Mouse (Mus musculus): Measurements from ENCODE around the gene Gatm. TPM values are rescaled to one million over a fixed set of nuclear protein-coding genes. Genes with fewer than 3 reads are reported as not detected.

Gene Gatm
- polyA plus RNA-seq, 1 experiment from 2014 or later, result 30.6 TPM

DNA sequence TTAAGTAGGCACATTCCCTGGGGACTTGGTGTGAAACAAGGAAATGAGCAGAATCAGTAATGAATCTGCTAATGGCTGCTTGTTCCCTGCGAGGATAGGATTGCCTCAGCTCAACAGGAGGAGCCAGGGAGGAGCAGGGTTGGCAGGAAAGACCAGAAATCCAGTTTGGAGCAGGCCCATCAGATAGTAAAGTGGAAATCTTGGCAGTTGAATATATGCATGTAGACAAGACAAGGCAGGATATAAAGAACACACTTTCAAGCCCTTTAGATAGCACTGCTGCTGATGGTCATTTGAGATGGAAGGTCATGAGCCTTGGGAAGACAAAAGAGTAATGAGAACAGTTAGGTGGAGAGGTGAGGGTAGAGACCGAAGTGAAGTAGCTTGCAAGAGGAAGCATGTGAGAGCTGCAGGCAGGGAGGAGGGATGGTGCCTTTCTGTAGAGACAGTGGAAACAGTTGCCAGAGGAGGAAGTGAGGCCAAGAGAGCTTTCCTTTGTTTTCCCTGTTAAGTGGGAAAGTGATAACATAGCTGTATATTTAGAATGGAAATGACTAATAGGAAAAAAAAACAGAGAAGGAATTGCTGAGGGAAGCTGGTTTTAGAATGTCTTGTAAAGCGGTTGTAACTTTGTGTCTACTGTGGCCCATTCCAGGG lies 29.6 kb downstream of the Gatm start:
- Histone ChIP-seq H3K27ac (ENCODE audit: low read depth) (peak overlapping the region; percentile 36), H3K9ac (replicated peaks) (no peak overlapping the region), H3K27me3 (ENCODE audit: insufficient read depth, low read length) (no peaks in the 10 kb centered on the region), H3K4me2 (ENCODE audit: low read depth, low read length) (no peak overlapping the region), H3K9me3 (ENCODE audit: low read length) (no peaks in the 10 kb centered on the region), H3K4me1 (ENCODE audit: insufficient read depth) (no peaks in the 10 kb centered on the region), H3K36me3 (replicated peaks; ENCODE audit: insufficient read depth, low read length) (no peaks in the 10 kb centered on the region), H3K4me3 (ENCODE audit: low read depth, low read length) (no peak overlapping the region)
- ATAC-seq (peak; percentile 48; the same call in 1 of the 2 replicates), DNase-seq (no peak)
- 46% methylated on average over 3 of the region's 3 CpGs for WGBS (ENCODE audit: insufficient replicate concordance)
- TF ChIP-seq CTCF (IDR thresholded peaks at IDR 0.05; ENCODE audit: low read depth) (no peak), EP300 (IDR thresholded peaks at IDR 0.05; ENCODE audit: low read depth) (no peak)

DNA sequence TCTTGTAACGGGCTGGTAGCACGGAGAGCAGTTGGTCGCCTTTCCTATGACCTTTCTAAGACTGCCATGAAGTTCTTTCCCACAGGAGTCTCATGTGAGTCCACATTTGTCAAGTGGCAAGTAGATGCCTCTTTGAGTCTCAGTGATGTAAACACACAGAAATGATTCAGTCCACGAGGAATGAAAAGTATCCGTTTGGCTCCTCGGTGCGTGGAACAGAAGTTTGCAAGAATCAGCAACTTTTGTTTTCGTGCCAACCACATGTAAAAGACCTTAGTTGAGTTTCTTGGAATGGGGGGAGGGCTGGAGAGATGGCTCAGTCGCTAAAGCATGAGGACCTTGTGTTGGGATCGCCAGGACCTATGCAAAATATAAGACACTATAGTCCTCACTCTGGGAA lies 30.7 kb downstream of the Gatm start:
- no peak overlapping the region for H3K4me2 ChIP-seq (ENCODE audit: low read depth, low read length)
- no peak for TF ChIP-seq CTCF (IDR thresholded peaks at IDR 0.05; ENCODE audit: low read depth)
- no peak for TF ChIP-seq EP300 (IDR thresholded peaks at IDR 0.05; ENCODE audit: low read depth)
- no peaks in the 10 kb centered on the region for H3K4me1 ChIP-seq (ENCODE audit: insufficient read depth)
- WGBS (ENCODE audit: insufficient replicate concordance), result 62% methylated on average over 10 of the region's 10 CpGs
- H3K27ac ChIP-seq (ENCODE audit: low read depth), result peak overlapping the region; percentile 36; the same call in 1 of the 2 replicates
- no peaks in the 10 kb centered on the region for H3K9me3 ChIP-seq (ENCODE audit: low read length)
- no peak overlapping the region for H3K4me3 ChIP-seq (ENCODE audit: low read depth, low read length)
- no peaks in the 10 kb centered on the region for H3K27me3 ChIP-seq (ENCODE audit: insufficient read depth, low read length)
- DNase-seq (no peak), ATAC-seq (no peak)
- H3K36me3 ChIP-seq (replicated peaks; ENCODE audit: insufficient read depth, low read length), result no peaks in the 10 kb centered on the region
- no peak overlapping the region for H3K9ac ChIP-seq (replicated peaks)

DNA sequence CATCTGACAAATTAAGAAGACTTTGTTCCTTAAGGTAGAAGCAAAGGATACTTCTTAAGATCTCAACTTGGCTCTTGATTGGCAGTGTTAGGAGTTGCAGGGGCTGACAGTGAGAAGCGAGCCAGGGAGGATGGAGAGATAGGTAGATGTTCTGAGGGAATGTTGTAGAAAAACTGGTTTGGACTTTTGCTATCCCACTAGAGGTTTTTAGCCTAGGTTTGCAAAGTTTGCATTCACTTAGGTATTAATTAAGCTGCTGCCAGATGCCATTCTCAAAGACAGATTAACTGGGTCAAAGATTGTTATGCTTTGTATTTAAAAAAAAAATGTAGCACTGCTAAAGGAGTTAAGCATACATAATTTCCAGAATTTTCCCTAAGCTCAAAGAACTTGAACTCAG lies 33.8 kb downstream of the Gatm start:
- no peaks in the 10 kb centered on the region for H3K36me3 ChIP-seq (replicated peaks; ENCODE audit: insufficient read depth, low read length)
- H3K4me3 ChIP-seq (ENCODE audit: low read depth, low read length), result no peak overlapping the region
- DNase-seq (no peak), ATAC-seq (no peak)
- H3K27me3 ChIP-seq (ENCODE audit: insufficient read depth, low read length), result no peaks in the 10 kb centered on the region
- no peaks in the 10 kb centered on the region for H3K4me1 ChIP-seq (ENCODE audit: insufficient read depth)
- no peak overlapping the region for H3K9ac ChIP-seq (replicated peaks)
- H3K9me3 ChIP-seq (ENCODE audit: low read length), result no peaks in the 10 kb centered on the region
- H3K4me2 ChIP-seq (ENCODE audit: low read depth, low read length), result no peak overlapping the region
- WGBS (ENCODE audit: insufficient replicate concordance), result 71% methylated on average over 1 of the region's 1 CpGs
- H3K27ac ChIP-seq (ENCODE audit: low read depth), result no peak overlapping the region
- TF ChIP-seq CTCF (IDR thresholded peaks at IDR 0.05; ENCODE audit: low read depth) (no peak), EP300 (IDR thresholded peaks at IDR 0.05; ENCODE audit: low read depth) (no peak)

DNA sequence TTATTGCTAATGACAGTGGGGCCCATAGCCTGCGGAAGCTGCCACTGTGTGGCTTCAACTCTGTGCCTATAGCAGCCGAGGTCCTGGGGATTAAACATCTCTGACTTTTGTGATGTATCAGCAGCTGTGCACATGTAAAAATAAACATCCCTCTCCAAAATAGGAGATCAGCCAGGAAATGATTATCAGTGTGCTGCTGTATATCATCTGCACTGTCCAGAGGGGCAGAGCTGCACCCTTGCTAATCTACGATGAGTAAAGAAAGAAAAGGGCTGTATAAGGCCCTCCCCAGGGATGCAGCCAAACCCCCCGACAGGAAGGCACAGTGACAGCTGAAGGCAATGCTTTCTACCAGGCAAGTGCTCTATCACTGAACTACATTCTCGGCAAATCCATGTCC lies 34.8 kb downstream of the Gatm start:
- Histone ChIP-seq H3K27ac (ENCODE audit: low read depth) (no peak overlapping the region; the same call in 1 of the 2 replicates), H3K4me3 (ENCODE audit: low read depth, low read length) (no peak overlapping the region), H3K4me1 (ENCODE audit: insufficient read depth) (no peaks in the 10 kb centered on the region), H3K4me2 (ENCODE audit: low read depth, low read length) (no peak overlapping the region), H3K27me3 (ENCODE audit: insufficient read depth, low read length) (no peaks in the 10 kb centered on the region), H3K36me3 (replicated peaks; ENCODE audit: insufficient read depth, low read length) (no peaks in the 10 kb centered on the region), H3K9me3 (ENCODE audit: low read length) (no peaks in the 10 kb centered on the region), H3K9ac (replicated peaks) (no peak overlapping the region)
- 39% methylated on average over 5 of the region's 5 CpGs for WGBS (ENCODE audit: insufficient replicate concordance)
- TF ChIP-seq CTCF (IDR thresholded peaks at IDR 0.05; ENCODE audit: low read depth) (no peak), EP300 (IDR thresholded peaks at IDR 0.05; ENCODE audit: low read depth) (no peak)
- DNase-seq (no peak), ATAC-seq (peak; percentile 49)

DNA sequence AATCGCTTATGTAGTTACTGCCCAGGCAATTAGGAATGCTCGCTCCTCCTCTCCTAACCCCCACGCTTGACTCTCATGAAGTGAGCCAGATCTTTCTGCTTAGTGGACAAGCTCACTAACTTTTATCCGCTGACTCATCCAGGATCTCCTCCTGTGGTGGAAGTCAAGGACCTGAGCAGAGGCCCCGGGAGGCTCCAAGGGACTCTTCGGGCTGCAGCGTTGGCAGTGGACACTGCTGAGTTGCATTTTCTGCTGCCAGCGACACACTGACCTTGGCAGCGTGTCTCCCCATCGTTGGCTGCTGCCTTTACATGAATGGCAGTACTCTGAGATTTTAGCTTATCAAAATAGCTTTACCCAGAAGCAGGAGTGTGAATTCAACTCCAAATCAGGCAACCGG lies 35.6 kb downstream of the Gatm start:
- ATAC-seq (no peak), DNase-seq (no peak)
- no peak for TF ChIP-seq CTCF (IDR thresholded peaks at IDR 0.05; ENCODE audit: low read depth)
- no peak for TF ChIP-seq EP300 (IDR thresholded peaks at IDR 0.05; ENCODE audit: low read depth)
- Histone ChIP-seq H3K27me3 (ENCODE audit: insufficient read depth, low read length) (no peaks in the 10 kb centered on the region), H3K9ac (replicated peaks) (no peak overlapping the region), H3K27ac (ENCODE audit: low read depth) (no peak overlapping the region), H3K4me3 (ENCODE audit: low read depth, low read length) (no peak overlapping the region), H3K9me3 (ENCODE audit: low read length) (no peaks in the 10 kb centered on the region), H3K4me2 (ENCODE audit: low read depth, low read length) (no peak overlapping the region), H3K4me1 (ENCODE audit: insufficient read depth) (no peaks in the 10 kb centered on the region), H3K36me3 (replicated peaks; ENCODE audit: insufficient read depth, low read length) (no peaks in the 10 kb centered on the region)
- WGBS (ENCODE audit: insufficient replicate concordance), result 57% methylated on average over 11 of the region's 11 CpGs

DNA sequence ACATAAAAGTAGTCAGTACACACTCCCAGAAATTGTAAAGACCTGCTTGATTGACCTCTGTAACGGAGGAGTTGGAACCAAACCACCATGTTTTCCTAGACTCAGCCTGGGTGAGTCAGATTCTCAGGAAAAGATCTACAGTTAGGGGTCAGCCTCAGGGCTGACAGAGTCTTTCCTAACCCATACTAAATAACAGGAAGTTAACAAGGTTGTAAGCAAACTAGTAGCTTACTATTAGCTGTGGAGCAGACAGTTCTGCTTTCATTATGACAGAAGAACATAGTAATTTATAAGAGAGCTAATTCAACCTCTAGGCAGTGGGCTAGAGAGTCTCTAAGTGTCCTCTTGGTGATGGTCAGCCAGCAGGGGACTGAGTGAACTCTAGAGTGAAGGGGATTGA lies 38.7 kb downstream of the Gatm start:
- WGBS (ENCODE audit: insufficient replicate concordance), result 48% methylated on average over 1 of the region's 1 CpGs
- no peak overlapping the region for H3K4me3 ChIP-seq (ENCODE audit: low read depth, low read length)
- TF ChIP-seq CTCF (IDR thresholded peaks at IDR 0.05; ENCODE audit: low read depth) (no peak), EP300 (IDR thresholded peaks at IDR 0.05; ENCODE audit: low read depth) (no peak)
- H3K4me2 ChIP-seq (ENCODE audit: low read depth, low read length), result no peak overlapping the region
- no peaks in the 10 kb centered on the region for H3K36me3 ChIP-seq (replicated peaks; ENCODE audit: insufficient read depth, low read length)
- DNase-seq, result no peak
- no peaks in the 10 kb centered on the region for H3K9me3 ChIP-seq (ENCODE audit: low read length)
- H3K4me1 ChIP-seq (ENCODE audit: insufficient read depth), result no peaks in the 10 kb centered on the region
- no peaks in the 10 kb centered on the region for H3K27me3 ChIP-seq (ENCODE audit: insufficient read depth, low read length)
- peak; percentile 56; the same call in 1 of the 2 replicates for ATAC-seq
- no peak overlapping the region for H3K9ac ChIP-seq (replicated peaks)
- no peak overlapping the region for H3K27ac ChIP-seq (ENCODE audit: low read depth)
